Mouse (Mus musculus): ENCODE results near the gene Cd38. TPM values are rescaled to one million over a fixed set of nuclear protein-coding genes. Genes with fewer than 3 reads are reported as not detected.

Gene Cd38
- polyA plus RNA-seq, 2 experiments: 5.2 to 10.6 TPM

DNA sequence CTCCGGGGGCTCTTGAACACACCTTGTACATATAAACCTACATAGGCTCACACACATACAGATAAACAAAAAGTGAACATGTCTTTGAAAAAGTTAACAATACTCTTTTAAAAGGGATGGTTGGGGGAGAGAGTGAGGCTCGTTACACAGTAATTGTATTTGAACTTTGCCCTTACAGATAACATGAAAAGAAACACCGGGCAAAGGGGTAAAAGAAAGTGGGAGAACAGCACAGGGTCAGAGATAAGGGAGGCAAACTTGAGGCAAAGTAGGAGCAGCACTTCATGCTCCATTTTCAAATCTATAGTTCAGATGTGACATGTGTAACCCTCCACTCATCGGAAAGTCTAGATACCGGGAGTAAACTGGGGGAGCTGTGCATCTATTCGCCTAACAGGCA lies 4.7 kb upstream of the Cd38 start:
- no peak for TF ChIP-seq CTCF (IDR thresholded peaks at IDR 0.05; ENCODE audit: low read depth)
- TF ChIP-seq EP300 (IDR thresholded peaks at IDR 0.05; ENCODE audit: low read depth): no peak
- Histone ChIP-seq H3K9ac (replicated peaks) (no peak overlapping the region), H3K27me3 (ENCODE audit: control insufficient read depth, insufficient read depth, low read length) (no peaks in the 10 kb centered on the region), H3K27ac (no peak overlapping the region), H3K4me2 (ENCODE audit: low read depth) (no peak overlapping the region), H3K36me3 (replicated peaks; ENCODE audit: control insufficient read depth, insufficient read depth, low read depth) (no peaks in the 10 kb centered on the region), H3K4me1 (replicated peaks; ENCODE audit: control insufficient read depth in 2 of 2, insufficient read depth in 2 of 2, low read length in 1 of 2) (peaks cover 0 to 9% of the 10 kb centered on the region in 2 experiments; a peak in 2 of 4 replicates), H3K9me3 (ENCODE audit: control insufficient read depth, low read length) (no peaks in the 10 kb centered on the region), H3K4me3 (ENCODE audit: insufficient read depth in 1 of 2, low read depth in 2 of 2, low read length in 2 of 2) (no peak overlapping the region)
- ATAC-seq (ENCODE audit: insufficient read depth) (no peak), DNase-seq (ENCODE audit: low read depth in 3 of 3, low spot score in 3 of 3) (no peak)
- WGBS (ENCODE audit: insufficient replicate concordance): 51% methylated on average over 6 of the region's 6 CpGs

DNA sequence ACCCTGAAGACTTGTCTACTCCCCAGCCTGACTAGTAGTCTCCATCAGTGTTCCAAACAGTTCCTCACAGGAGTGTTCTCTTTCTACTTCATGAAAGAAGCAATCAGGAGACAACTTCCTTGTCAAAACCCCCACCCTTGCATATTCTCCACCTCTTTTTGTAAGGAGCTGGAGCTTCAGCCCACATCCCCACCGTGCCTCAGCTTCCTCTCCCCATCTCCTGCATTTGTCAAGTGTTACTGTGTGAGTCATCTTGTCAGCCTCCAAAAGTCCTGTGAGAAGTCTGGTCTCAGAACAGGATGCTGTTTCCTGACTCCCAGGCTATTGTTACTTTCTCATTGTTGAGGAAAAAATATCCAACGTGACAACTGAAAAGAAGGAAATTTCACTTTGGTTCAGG lies 3.0 kb upstream of the Cd38 start:
- Histone ChIP-seq H3K9me3 (ENCODE audit: control insufficient read depth, low read length) (no peaks in the 10 kb centered on the region), H3K27me3 (ENCODE audit: control insufficient read depth, insufficient read depth, low read length) (no peaks in the 10 kb centered on the region), H3K9ac (replicated peaks) (no peak overlapping the region), H3K4me2 (ENCODE audit: low read depth) (no peak overlapping the region), H3K27ac (no peak overlapping the region), H3K4me3 (ENCODE audit: insufficient read depth in 1 of 2, low read depth in 2 of 2, low read length in 2 of 2) (no peak overlapping the region), H3K36me3 (replicated peaks; ENCODE audit: control insufficient read depth, insufficient read depth, low read depth) (no peaks in the 10 kb centered on the region), H3K4me1 (replicated peaks; ENCODE audit: control insufficient read depth in 2 of 2, insufficient read depth in 2 of 2, low read length in 1 of 2) (peaks cover 0 to 9% of the 10 kb centered on the region in 2 experiments; a peak in 2 of 4 replicates)
- no peak for ATAC-seq (ENCODE audit: insufficient read depth)
- TF ChIP-seq EP300 (IDR thresholded peaks at IDR 0.05; ENCODE audit: low read depth) (no peak), CTCF (IDR thresholded peaks at IDR 0.05; ENCODE audit: low read depth) (no peak)
- no peak for DNase-seq (ENCODE audit: low read depth in 3 of 3, low spot score in 3 of 3)
- 28% methylated on average over 2 of the region's 2 CpGs for WGBS (ENCODE audit: insufficient replicate concordance)

DNA sequence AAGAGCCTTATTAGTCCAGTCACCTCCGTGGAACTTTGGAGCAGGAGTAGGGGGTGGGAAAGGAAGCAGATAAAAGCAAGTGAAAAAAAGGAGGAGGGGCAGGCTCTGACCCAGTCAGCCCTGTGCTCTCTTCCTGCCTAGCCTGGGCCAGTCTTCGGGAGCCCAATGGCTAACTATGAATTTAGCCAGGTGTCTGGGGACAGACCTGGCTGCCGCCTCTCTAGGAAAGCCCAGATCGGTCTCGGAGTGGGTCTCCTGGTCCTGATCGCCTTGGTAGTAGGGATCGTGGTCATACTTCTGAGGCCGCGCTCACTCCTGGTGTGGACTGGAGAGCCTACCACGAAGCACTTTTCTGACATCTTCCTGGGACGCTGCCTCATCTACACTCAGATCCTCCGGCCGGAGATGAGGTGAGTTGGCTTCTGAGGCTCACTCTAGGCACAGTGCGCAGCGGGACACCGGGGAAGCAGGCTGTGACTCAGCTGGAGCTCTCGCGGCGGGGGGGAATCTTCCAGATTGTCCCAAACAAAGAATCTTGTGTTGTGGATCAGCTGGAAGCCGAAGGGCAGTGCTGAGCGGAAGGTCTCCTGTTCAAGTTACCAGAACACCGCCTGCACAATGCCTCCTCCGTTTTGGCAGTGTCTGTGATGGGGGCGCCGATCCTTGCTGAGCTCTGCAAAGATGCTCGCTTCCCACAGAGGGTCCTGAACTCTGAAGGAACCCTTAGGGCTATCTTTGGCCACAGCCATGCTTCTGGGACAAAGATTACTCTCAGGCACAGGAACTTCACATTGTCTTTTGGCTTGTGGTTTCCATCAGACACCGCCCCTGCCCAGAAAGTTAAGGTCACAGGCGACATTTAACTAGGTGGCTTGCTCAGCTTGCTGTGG lies 603 bp downstream of the Cd38 start:
- H3K4me1 ChIP-seq (replicated peaks; ENCODE audit: control insufficient read depth in 2 of 2, insufficient read depth in 2 of 2, low read length in 1 of 2): peaks cover 0 to 6% of the 10 kb centered on the region in 2 experiments; a peak in 2 of 4 replicates
- no peaks in the 10 kb centered on the region for H3K27me3 ChIP-seq (ENCODE audit: control insufficient read depth, insufficient read depth, low read length)
- no peak; the same call in 1 of the 2 replicates for ATAC-seq (ENCODE audit: insufficient read depth)
- H3K9ac ChIP-seq (replicated peaks): no peak overlapping the region
- no peaks in the 10 kb centered on the region for H3K9me3 ChIP-seq (ENCODE audit: control insufficient read depth, low read length)
- no peaks in the 10 kb centered on the region for H3K36me3 ChIP-seq (replicated peaks; ENCODE audit: control insufficient read depth, insufficient read depth, low read depth)
- DNase-seq (ENCODE audit: low read depth in 3 of 3, low spot score in 3 of 3): no peak
- H3K4me3 ChIP-seq (ENCODE audit: insufficient read depth in 1 of 2, low read depth in 2 of 2, low read length in 2 of 2): peak overlapping the region; percentile 18 to 30
- TF ChIP-seq EP300 (IDR thresholded peaks at IDR 0.05; ENCODE audit: low read depth): no peak
- no peak for TF ChIP-seq CTCF (IDR thresholded peaks at IDR 0.05; ENCODE audit: low read depth)
- H3K4me2 ChIP-seq (ENCODE audit: low read depth): peak overlapping the region; percentile 42
- H3K27ac ChIP-seq: no peak overlapping the region
- 3% methylated on average over 28 of the region's 28 CpGs for WGBS (ENCODE audit: insufficient replicate concordance)

DNA sequence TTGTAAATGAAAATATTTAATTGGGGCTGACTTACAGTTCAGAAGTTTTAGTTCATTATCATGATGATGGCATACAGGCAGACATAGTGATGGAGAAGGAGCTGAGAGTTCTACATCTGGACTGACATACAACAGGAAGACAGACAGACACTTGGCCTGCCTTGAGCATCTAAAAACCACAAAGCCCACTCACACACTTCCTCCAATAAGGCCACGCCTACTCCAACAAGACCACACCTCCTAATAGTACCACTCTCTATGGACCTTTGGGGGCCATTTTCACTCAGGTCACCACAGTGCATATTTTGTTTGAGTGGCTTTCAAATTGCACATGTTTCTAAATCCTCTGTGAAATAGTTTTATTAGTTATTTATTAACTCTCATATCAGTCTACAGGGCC lies 3.5 kb downstream of the Cd38 start:
- DNase-seq (ENCODE audit: low read depth in 3 of 3, low spot score in 3 of 3) (no peak), ATAC-seq (ENCODE audit: insufficient read depth) (no peak)
- 24% methylated on average over 1 of the region's 1 CpGs for WGBS (ENCODE audit: insufficient replicate concordance)
- Histone ChIP-seq H3K36me3 (replicated peaks; ENCODE audit: control insufficient read depth, insufficient read depth, low read depth) (no peaks in the 10 kb centered on the region), H3K4me3 (ENCODE audit: insufficient read depth in 1 of 2, low read depth in 2 of 2, low read length in 2 of 2) (no peak overlapping the region), H3K9me3 (ENCODE audit: control insufficient read depth, low read length) (no peaks in the 10 kb centered on the region), H3K27me3 (ENCODE audit: control insufficient read depth, insufficient read depth, low read length) (no peaks in the 10 kb centered on the region), H3K27ac (no peak overlapping the region), H3K4me2 (ENCODE audit: low read depth) (no peak overlapping the region), H3K9ac (replicated peaks) (no peak overlapping the region), H3K4me1 (replicated peaks; ENCODE audit: control insufficient read depth in 2 of 2, insufficient read depth in 2 of 2, low read length in 1 of 2) (peaks cover 0 to 5% of the 10 kb centered on the region in 2 experiments; a peak in 2 of 4 replicates)
- TF ChIP-seq EP300 (IDR thresholded peaks at IDR 0.05; ENCODE audit: low read depth) (no peak), CTCF (IDR thresholded peaks at IDR 0.05; ENCODE audit: low read depth) (no peak)

DNA sequence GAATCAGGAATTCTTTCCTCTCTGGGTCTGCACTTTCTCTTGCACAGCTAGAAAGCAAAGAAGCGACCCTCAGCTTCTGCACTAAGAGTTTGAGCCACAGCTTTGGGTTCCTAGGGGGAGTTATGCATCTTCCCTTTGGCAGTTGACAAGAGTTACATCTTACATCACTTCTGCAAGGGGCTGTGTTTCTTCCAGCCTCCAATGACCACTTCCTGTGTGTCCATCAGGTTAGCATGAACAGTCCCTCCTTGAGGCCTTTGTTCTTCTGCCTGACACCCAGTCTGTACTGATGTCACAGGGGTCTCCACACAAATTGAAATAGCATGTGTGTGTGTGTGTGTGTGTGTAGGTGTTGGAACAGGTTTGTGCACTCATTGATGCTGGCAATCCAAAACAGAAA lies 4.3 kb downstream of the Cd38 start:
- Histone ChIP-seq H3K4me2 (ENCODE audit: low read depth) (no peak overlapping the region), H3K36me3 (replicated peaks; ENCODE audit: control insufficient read depth, insufficient read depth, low read depth) (no peaks in the 10 kb centered on the region), H3K27ac (no peak overlapping the region), H3K9ac (replicated peaks) (no peak overlapping the region), H3K4me3 (ENCODE audit: insufficient read depth in 1 of 2, low read depth in 2 of 2, low read length in 2 of 2) (no peak overlapping the region), H3K4me1 (replicated peaks; ENCODE audit: control insufficient read depth in 2 of 2, insufficient read depth in 2 of 2, low read length in 1 of 2) (peaks cover 0 to 5% of the 10 kb centered on the region in 2 experiments; a peak in 2 of 4 replicates), H3K9me3 (ENCODE audit: control insufficient read depth, low read length) (no peaks in the 10 kb centered on the region), H3K27me3 (ENCODE audit: control insufficient read depth, insufficient read depth, low read length) (no peaks in the 10 kb centered on the region)
- 27% methylated on average over 1 of the region's 1 CpGs for WGBS (ENCODE audit: insufficient replicate concordance)
- TF ChIP-seq EP300 (IDR thresholded peaks at IDR 0.05; ENCODE audit: low read depth): no peak
- TF ChIP-seq CTCF (IDR thresholded peaks at IDR 0.05; ENCODE audit: low read depth): no peak
- DNase-seq (ENCODE audit: low read depth in 3 of 3, low spot score in 3 of 3) (no peak), ATAC-seq (ENCODE audit: insufficient read depth) (no peak)
